Mouse (Mus musculus) forebrain, embryonic 14.5 days (tissue): ENCODE measurements around the gene Stx1a. TPM values are rescaled to one million over a fixed set of nuclear protein-coding genes. Genes with fewer than 3 reads are reported as not detected.
A peak's percentile ranks its signal among the peaks of the same experiment; 100 is the strongest.

Experiments used
- ATAC-seq: fragments of 200-750 bp; cut with Nextera tagmentation; 2 replicates; pipeline ENCODE4 v1.8.0; 2017; ENCODE audit warnings: mild to moderate bottlenecking, moderate library complexity
- DNase-seq: peaks from one replicate; pipeline ENCODE4 v3.0.0-alpha.2; 2015; ENCODE audit warnings: low spot score
- H3K27ac ChIP-seq: fragments of 300-500 bp; sonication (generic); 2 replicates; pipeline ENCODE4 v1.5.1; 2014; ENCODE audit warnings: low read depth, mild to moderate bottlenecking, control low read depth, low read length, moderate library complexity
- H3K27me3 ChIP-seq: fragments of 300-500 bp; sonication (generic); replicated peaks from 2 replicates; pipeline ENCODE4 v1.6.1; 2014; ENCODE audit warnings: low read length, control low read depth, mixed read lengths; ENCODE audit not compliant: control insufficient read depth, insufficient read depth
- H3K36me3 ChIP-seq: fragments of 300-500 bp; sonication (generic); 2 replicates; pipeline ENCODE4 v1.6.1; 2014; ENCODE audit warnings: low read length, control low read depth; ENCODE audit not compliant: control insufficient read depth, insufficient read depth
- H3K4me1 ChIP-seq: fragments of 300-500 bp; sonication (generic); 2 replicates; pipeline ENCODE4 v1.6.1; 2014; ENCODE audit warnings: antibody characterized with exemption, low read length, control low read depth; ENCODE audit not compliant: control insufficient read depth, insufficient read depth
- H3K4me2 ChIP-seq: fragments of 300-500 bp; sonication (generic); 2 replicates; pipeline ENCODE4 v1.6.1; 2014; ENCODE audit warnings: mild to moderate bottlenecking, control low read depth, low read length
- H3K4me3 ChIP-seq: fragments of 300-500 bp; sonication (generic); 2 replicates; pipeline ENCODE4 v1.5.1; 2014; ENCODE audit warnings: low read depth, low read length, control low read depth
- H3K9ac ChIP-seq: fragments of 300-500 bp; sonication (generic); 2 replicates; pipeline ENCODE4 v1.6.1; 2014; ENCODE audit warnings: mild to moderate bottlenecking, low read length, control low read depth, moderate library complexity
- H3K9me3 ChIP-seq: fragments of 300-500 bp; sonication (generic); replicated peaks from 2 replicates; pipeline ENCODE4 v1.6.1; 2016; ENCODE audit warnings: low read length, control low read depth, mixed read lengths; ENCODE audit not compliant: control insufficient read depth
- WGBS: fragments of 180-500 bp; shearing (Covaris S2); extraction: QIAGEN DNeasy Blood & Tissue Kit; methylation state at CpG from one replicate; pipeline ENCODE4 v1.1.7; 2014; 5-methylcytosine and 5-hydroxymethylcytosine counted together
- polyA plus RNA-seq: library from polyadenylated mRNA; unstranded; fragments of >200 nt; fragmentation: Nextera tagmentation; extraction: Ambion mirVana; gene quantifications from 2 replicates; pipeline ENCODE4 v1.2.1, GENCODE M21; 2014

The Stx1a gene
- polyA plus RNA-seq, 1 experiment from 2014 or later = 57.0 TPM

DNA sequence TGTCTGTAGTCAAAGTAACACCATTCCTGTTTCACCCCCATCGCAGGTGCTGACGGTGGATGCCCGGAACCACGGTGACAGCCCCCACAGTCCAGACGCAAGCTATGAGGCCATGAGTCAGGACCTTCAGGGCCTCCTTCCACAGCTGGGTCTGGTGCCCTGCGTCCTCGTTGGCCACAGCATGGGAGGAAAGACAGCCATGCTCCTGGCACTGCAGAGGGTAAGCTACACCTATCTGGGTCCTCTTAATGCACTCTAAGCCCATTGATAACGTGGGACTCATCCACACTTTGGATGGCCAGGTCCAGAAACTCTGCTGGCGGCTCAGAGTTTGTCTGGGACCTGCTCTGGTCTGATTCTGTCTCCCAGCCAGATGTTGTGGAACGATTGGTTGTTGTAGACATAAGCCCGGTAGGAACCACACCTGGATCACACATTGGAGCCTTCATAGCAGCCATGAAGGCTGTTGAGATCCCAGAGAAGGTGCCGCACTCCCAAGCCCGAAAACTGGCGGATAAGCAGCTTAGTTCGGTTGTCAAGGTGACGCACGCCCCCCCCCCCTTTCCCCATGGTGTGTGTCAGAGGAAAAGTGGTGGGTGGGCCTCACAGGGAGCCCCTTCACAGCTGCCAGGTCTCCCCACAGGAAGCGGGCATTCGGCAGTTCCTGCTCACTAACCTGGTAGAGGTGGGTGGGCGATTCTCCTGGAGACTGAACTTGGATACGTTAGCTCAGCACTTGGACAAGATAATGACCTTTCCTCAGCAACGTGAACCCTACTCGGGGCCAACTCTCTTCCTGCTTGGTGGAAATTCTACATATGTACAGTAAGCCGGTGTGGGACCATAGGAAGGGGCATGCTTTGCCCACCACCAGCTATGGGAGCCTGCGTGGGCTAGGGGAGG lies 12.2 kb upstream of the Stx1a start:
- Histone ChIP-seq H3K27ac (no peak overlapping the region), H3K36me3 (no peaks in the 10 kb centered on the region), H3K4me2 (no peak overlapping the region), H3K4me1 (peaks cover 7% of the 10 kb centered on the region; the same call in 1 of the 2 replicates), H3K9me3 (no peaks in the 10 kb centered on the region), H3K27me3 (no peaks in the 10 kb centered on the region), H3K9ac (no peak overlapping the region), H3K4me3 (no peak overlapping the region; the same call in 1 of the 2 replicates)
- DNase-seq (no peak), ATAC-seq (no peak)
- 77% methylated on average over 25 of the region's 25 CpGs for WGBS

GRCm38 (mm10) chr5:135011809-135012613 lies 11.3 kb upstream of the Stx1a start:
- H3K9me3 ChIP-seq = no peaks in the 10 kb centered on the region
- no peaks in the 10 kb centered on the region for H3K27me3 ChIP-seq

DNA sequence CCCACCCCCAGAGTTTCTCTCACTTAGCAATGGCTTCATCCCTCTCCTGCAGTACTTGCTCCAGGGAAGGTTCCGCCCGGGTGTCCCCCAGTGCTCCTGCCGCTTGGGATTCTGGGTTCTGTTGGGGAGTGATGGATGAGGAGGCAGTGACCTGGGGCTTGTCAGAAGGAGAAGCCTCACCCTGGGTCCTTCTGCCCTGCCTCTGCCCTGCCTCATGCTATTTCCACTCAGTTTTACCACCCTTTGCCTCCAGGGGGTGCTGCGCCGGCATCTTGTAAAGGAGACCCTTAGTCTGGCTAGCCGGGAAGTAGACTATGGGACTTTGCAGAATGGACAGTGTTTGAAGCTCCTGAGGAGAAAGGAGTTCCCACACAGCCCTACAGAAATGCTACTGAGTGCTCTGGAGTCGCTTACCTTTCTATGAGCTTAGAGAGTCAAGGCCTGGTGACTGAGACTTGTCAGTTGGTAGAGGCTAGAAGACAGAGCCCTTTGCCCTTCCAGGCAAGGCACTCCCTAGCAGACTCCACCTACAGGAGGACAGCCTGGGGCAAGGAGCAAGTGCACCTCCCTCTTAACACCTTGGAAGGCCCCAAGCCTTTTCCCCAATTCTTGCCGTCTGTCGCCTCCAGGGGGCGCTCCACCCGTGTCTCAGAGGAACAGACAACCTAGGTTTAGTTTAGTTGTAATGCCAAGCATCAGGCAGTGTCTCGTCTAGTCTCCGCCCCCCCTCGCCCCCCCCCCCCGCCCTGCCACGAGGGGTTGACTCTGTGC lies 10.4 kb upstream of the Stx1a start:
- H3K4me3 ChIP-seq = no peak overlapping the region
- no peaks in the 10 kb centered on the region for H3K27me3 ChIP-seq
- no peaks in the 10 kb centered on the region for H3K9me3 ChIP-seq
- H3K4me2 ChIP-seq = no peak overlapping the region
- DNase-seq = peak; percentile 72
- H3K4me1 ChIP-seq = peaks cover 7% of the 10 kb centered on the region; the same call in 1 of the 2 replicates
- ATAC-seq = no peak
- 6% methylated on average over 14 of the region's 16 CpGs for WGBS
- no peak overlapping the region for H3K27ac ChIP-seq
- no peaks in the 10 kb centered on the region for H3K36me3 ChIP-seq
- H3K9ac ChIP-seq = no peak overlapping the region

More at GRCm38 (mm10) chr5:135011809-135012613, 11.3 kb upstream of the Stx1a start:
- no peak for ATAC-seq
- Histone ChIP-seq H3K36me3 (no peaks in the 10 kb centered on the region), H3K9ac (no peak overlapping the region), H3K4me3 (no peak overlapping the region), H3K27ac (no peak overlapping the region), H3K4me1 (peaks cover 7% of the 10 kb centered on the region; the same call in 1 of the 2 replicates), H3K4me2 (no peak overlapping the region)
- 37% methylated on average over 25 of the region's 26 CpGs for WGBS
- DNase-seq = no peak

GRCm38 (mm10) chr5:135015497-135015896 lies 7.8 kb upstream of the Stx1a start:
- ATAC-seq (peak; percentile 60), DNase-seq (peak; percentile 84)
- Histone ChIP-seq H3K9ac (no peak overlapping the region), H3K4me3 (no peak overlapping the region), H3K36me3 (no peaks in the 10 kb centered on the region), H3K27ac (no peak overlapping the region), H3K27me3 (no peaks in the 10 kb centered on the region), H3K4me1 (no peaks in the 10 kb centered on the region; the same call in 1 of the 2 replicates), H3K9me3 (no peaks in the 10 kb centered on the region), H3K4me2 (no peak overlapping the region)
- WGBS = 15% methylated on average over 7 of the region's 7 CpGs

DNA sequence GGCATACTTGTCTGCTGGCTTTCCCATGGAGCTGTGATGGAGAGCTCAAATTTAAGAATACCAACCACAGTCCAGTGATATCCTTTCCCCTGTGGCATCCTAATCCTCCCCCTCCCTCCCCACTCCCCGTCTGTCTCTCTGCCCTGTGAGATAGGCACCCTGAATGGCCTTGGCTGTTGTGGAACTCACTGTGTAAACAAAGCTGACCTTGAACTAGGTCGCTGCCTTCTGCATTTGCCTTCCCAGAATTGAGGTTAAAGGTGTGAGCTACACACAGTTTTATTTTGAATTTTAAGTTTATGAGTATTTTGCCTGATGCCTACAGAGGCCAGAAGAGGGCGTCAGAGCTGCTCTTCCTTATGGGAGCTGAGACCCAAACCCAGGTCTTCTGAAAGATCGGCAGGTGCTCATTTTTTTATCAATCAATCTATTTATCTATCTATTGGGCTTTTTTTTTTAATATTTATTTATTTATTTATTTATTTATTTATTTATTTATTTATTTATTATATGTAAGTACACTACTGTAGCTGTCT lies 7.0 kb upstream of the Stx1a start:
- WGBS = 61% methylated on average over 4 of the region's 4 CpGs

DNA sequence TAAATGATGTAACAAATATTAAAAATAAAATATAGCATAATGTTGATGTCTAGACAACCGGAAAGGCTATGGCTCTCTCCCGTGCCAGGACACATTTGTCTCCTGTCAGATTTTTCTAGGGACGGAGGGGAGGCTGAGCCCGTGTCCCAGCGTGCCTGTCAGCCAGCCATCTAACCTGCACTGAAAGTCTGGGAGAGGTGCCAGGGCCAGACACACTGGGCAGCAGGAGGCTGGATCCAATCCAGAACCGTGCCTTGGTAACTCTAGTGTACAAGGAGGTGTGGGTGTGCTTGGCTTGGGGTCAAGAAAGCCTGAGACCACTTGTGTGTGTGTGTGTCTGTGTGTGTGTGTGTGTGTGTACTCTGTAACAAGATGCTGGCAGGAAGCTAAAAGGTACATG lies 1.5 kb upstream of the Stx1a start:
- Histone ChIP-seq H3K4me3 (no peak overlapping the region), H3K9me3 (no peaks in the 10 kb centered on the region), H3K36me3 (no peaks in the 10 kb centered on the region), H3K9ac (no peak overlapping the region), H3K27me3 (no peaks in the 10 kb centered on the region), H3K4me1 (peaks cover 5% of the 10 kb centered on the region), H3K27ac (no peak overlapping the region; the same call in 1 of the 2 replicates), H3K4me2 (no peak overlapping the region)
- 26% methylated on average over 6 of the region's 6 CpGs for WGBS
- ATAC-seq = peak; percentile 54
- DNase-seq = peak; percentile 90

More for the DNA sequence above, 7.0 kb upstream of the Stx1a start:
- H3K9ac ChIP-seq = no peak overlapping the region
- no peaks in the 10 kb centered on the region for H3K4me1 ChIP-seq
- no peak overlapping the region for H3K27ac ChIP-seq
- no peaks in the 10 kb centered on the region for H3K9me3 ChIP-seq
- H3K27me3 ChIP-seq = no peaks in the 10 kb centered on the region
- no peak overlapping the region for H3K4me3 ChIP-seq
- ATAC-seq = no peak
- H3K36me3 ChIP-seq = no peaks in the 10 kb centered on the region
- H3K4me2 ChIP-seq = no peak overlapping the region
- no peak for DNase-seq

DNA sequence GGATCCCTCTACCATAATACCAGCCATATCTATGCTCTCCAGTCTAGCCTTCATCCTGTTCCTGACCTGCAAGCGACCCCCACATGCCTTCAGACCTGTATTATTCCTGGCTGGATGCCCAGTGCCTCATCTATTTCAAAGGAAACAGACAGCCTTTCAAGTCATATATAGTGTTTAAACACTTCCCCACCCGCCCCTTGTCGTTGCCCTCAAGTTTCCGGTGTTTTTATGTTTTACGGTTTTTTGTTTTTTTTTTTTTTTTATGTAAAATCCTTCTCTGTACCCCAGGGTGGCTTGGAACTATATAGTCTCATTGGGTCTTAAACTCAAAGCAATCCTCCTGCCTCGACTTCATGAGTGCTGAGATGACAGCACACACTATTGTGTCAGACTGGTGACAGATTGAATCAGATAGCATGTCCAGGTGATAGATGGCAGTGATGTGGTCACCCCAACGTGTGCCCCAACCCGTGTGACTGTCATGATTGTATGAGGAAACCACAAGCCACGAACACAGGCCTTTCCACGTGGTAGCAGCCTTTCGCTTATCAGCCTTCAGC lies 1.5 kb downstream of the Stx1a start:
- no peaks in the 10 kb centered on the region for H3K36me3 ChIP-seq
- 77% methylated on average over 11 of the region's 11 CpGs for WGBS
- no peaks in the 10 kb centered on the region for H3K9me3 ChIP-seq
- H3K4me2 ChIP-seq = peak overlapping the region; percentile 93; the same call in 1 of the 2 replicates
- DNase-seq = no peak
- H3K27ac ChIP-seq = no peak overlapping the region
- peaks cover 5% of the 10 kb centered on the region for H3K4me1 ChIP-seq
- no peak for ATAC-seq
- peak overlapping the region; percentile 79 for H3K9ac ChIP-seq
- H3K27me3 ChIP-seq = no peaks in the 10 kb centered on the region
- H3K4me3 ChIP-seq = 0 out of 2 replicates have a peak overlapping the region, but pooled peaks have one; percentile 64

- Histone ChIP-seq H3K4me2 (no peak overlapping the region), H3K27me3 (no peaks in the 10 kb centered on the region), H3K9ac (no peak overlapping the region), H3K9me3 (no peaks in the 10 kb centered on the region), H3K36me3 (no peaks in the 10 kb centered on the region), H3K27ac (no peak overlapping the region), H3K4me1 (peaks cover 5% of the 10 kb centered on the region), H3K4me3 (no peak overlapping the region)
- 38% methylated on average over 7 of the region's 7 CpGs for WGBS
- no peak for ATAC-seq
- DNase-seq = no peak
Measured at GRCm38 (mm10) chr5:135025899-135026298, 2.6 kb downstream of the Stx1a start.
